Mouse (Mus musculus) forebrain, embryonic 10.5 days (tissue): ENCODE data around the gene Rasl11b. TPM values are rescaled to one million over a fixed set of nuclear protein-coding genes. Genes with fewer than 3 reads are reported as not detected.

Experiments used
- DNase-seq: peaks from one replicate; pipeline ENCODE4 v3.0.0-alpha.2; 2017; ENCODE audit warnings: low spot score; ENCODE audit errors: extremely low spot score
- H3K27ac ChIP-seq: fragments of 300-500 bp; sonication (generic); 2 replicates; pipeline ENCODE4 v1.5.1; 2016; ENCODE audit warnings: mild to moderate bottlenecking
- H3K27me3 ChIP-seq: fragments of 300-500 bp; sonication (generic); 2 replicates; pipeline ENCODE4 v1.6.1; 2016; ENCODE audit warnings: mild to moderate bottlenecking; ENCODE audit not compliant: poor library complexity, severe bottlenecking
- H3K36me3 ChIP-seq: fragments of 300-500 bp; sonication (generic); replicated peaks from 2 replicates; pipeline ENCODE4 v1.6.1; 2016; ENCODE audit warnings: mild to moderate bottlenecking, moderate library complexity
- H3K4me1 ChIP-seq: fragments of 300-500 bp; sonication (generic); 2 replicates; pipeline ENCODE4 v1.6.1; 2016
- H3K4me3 ChIP-seq: fragments of 300-500 bp; sonication (generic); 2 replicates; pipeline ENCODE4 v1.5.1; 2016; ENCODE audit warnings: mild to moderate bottlenecking, moderate library complexity
- H3K9me3 ChIP-seq: fragments of 300-500 bp; sonication (generic); 2 replicates; pipeline ENCODE4 v1.6.1; 2016; ENCODE audit warnings: mild to moderate bottlenecking, moderate library complexity
- WGBS: fragments of 180-500 bp; shearing (Covaris S2); methylation state at CpG from one replicate; pipeline ENCODE4 v1.1.7; 2016; 5-methylcytosine and 5-hydroxymethylcytosine counted together
- polyA plus RNA-seq: library from polyadenylated mRNA; unstranded; fragments of >200 nt; fragmentation: Nextera tagmentation; extraction: Ambion mirVana; gene quantifications from 2 replicates; pipeline ENCODE4 v1.2.1, GENCODE M21; 2016

Gene Rasl11b
- polyA plus RNA-seq, 1 experiment from 2014 or later: 27.5 TPM

GRCm38 (mm10) chr5:74166642-74167041 is 28.4 kb upstream of the Rasl11b start:
- no peak for DNase-seq
- no peak overlapping the region for H3K4me3 ChIP-seq
- H3K36me3 ChIP-seq: no peaks in the 10 kb centered on the region
- H3K27ac ChIP-seq: no peak overlapping the region
- no peaks in the 10 kb centered on the region for H3K27me3 ChIP-seq
- 91% methylated on average over 3 of the region's 3 CpGs for WGBS
- no peaks in the 10 kb centered on the region for H3K9me3 ChIP-seq
- H3K4me1 ChIP-seq: peaks cover 14% of the 10 kb centered on the region

- DNase-seq: no peak
- no peaks in the 10 kb centered on the region for H3K27me3 ChIP-seq
- H3K4me3 ChIP-seq: no peak overlapping the region
- peaks cover 17% of the 10 kb centered on the region for H3K4me1 ChIP-seq
- no peaks in the 10 kb centered on the region for H3K9me3 ChIP-seq
- no peak overlapping the region for H3K27ac ChIP-seq
- WGBS: 89% methylated on average over 3 of the region's 3 CpGs
- H3K36me3 ChIP-seq: no peaks in the 10 kb centered on the region
Measured at GRCm38 (mm10) chr5:74168085-74168484, 27.0 kb upstream of the Rasl11b start.

GRCm38 (mm10) chr5:74171768-74172167 is 23.3 kb upstream of the Rasl11b start:
- no peaks in the 10 kb centered on the region for H3K27me3 ChIP-seq
- DNase-seq: no peak
- H3K36me3 ChIP-seq: no peaks in the 10 kb centered on the region
- no peak overlapping the region for H3K4me3 ChIP-seq
- WGBS: 68% methylated on average over 9 of the region's 9 CpGs
- peak overlapping the region; percentile 76; the same call in 1 of the 2 replicates for H3K27ac ChIP-seq
- H3K4me1 ChIP-seq: peaks cover 42% of the 10 kb centered on the region
- no peaks in the 10 kb centered on the region for H3K9me3 ChIP-seq

DNA sequence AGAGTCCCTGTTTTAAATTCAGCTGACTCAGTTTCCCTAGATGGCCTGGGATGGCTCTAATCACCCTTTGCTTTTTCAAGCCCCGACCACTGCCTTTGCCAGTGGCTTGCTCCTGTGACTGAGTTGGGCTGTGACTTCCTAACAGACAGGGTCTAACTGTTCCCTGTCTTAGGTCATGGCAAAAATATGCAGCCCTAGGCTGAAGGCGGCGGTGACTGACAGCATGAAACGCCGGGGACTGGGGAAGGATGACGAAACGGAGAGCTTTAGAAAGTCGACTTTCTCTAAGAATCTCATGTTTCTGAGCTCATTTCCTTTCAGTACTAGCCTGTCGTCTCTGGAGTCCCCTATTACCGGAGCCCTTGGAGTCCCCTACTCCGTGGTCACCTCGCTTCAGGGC is 22.9 kb upstream of the Rasl11b start:
- Histone ChIP-seq H3K27me3 (no peaks in the 10 kb centered on the region), H3K4me1 (peaks cover 45% of the 10 kb centered on the region), H3K36me3 (no peaks in the 10 kb centered on the region), H3K4me3 (no peak overlapping the region), H3K9me3 (no peaks in the 10 kb centered on the region), H3K27ac (peak overlapping the region; percentile 76)
- peak; percentile 32 for DNase-seq
- WGBS: 71% methylated on average over 12 of the region's 12 CpGs

GRCm38 (mm10) chr5:74173162-74173844 is 21.8 kb upstream of the Rasl11b start:
- Histone ChIP-seq H3K4me3 (no peak overlapping the region), H3K36me3 (no peaks in the 10 kb centered on the region), H3K4me1 (peaks cover 46% of the 10 kb centered on the region), H3K27me3 (no peaks in the 10 kb centered on the region), H3K27ac (peak overlapping the region; percentile 76; the same call in 1 of the 2 replicates), H3K9me3 (no peaks in the 10 kb centered on the region)
- WGBS: 74% methylated on average over 18 of the region's 18 CpGs
- no peak for DNase-seq

DNA sequence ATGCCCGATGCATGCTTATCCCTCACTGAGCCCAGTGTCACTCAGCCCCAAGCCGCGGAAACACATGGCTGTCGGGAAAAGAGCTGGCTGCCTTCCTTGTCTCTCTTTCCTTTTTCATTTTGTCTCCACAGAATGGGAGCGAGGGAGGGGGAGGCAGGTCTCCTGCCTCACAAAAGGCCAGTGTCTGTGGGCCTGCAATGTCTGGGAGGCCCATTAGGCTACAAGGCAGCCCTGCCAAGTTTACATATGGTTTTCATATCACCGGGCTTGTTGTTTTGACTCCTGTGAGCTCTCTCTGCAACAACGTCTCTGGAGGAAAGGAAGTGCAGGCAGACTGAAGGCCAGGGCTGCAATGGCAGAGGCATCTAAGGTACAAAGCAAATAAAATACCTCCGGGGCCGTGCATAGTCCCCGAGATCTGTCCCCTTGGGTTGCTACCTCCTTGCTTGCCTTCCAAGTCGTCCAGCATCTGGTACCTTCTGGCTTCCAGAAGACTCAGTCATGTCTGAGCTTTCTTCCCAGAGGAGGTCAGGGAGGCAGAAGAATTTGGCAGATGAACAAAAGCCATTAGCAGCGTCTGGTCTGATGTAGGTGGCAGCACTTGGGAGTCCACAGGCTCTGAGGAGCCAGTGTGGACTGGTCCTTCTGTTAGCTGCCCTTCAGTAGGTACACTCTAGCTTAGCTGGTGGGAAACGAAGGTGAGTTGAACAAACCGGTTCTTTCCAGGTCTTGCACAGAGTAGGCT is 19.4 kb upstream of the Rasl11b start:
- Histone ChIP-seq H3K9me3 (no peaks in the 10 kb centered on the region), H3K27ac (peak overlapping the region; percentile 82), H3K4me3 (no peak overlapping the region), H3K4me1 (peaks cover 64% of the 10 kb centered on the region), H3K36me3 (no peaks in the 10 kb centered on the region), H3K27me3 (0 out of 2 replicates have a peak, but pooled peaks cover under 1% of the 10 kb centered on the region)
- WGBS: 58% methylated on average over 14 of the region's 14 CpGs
- DNase-seq: peak; percentile 37

DNA sequence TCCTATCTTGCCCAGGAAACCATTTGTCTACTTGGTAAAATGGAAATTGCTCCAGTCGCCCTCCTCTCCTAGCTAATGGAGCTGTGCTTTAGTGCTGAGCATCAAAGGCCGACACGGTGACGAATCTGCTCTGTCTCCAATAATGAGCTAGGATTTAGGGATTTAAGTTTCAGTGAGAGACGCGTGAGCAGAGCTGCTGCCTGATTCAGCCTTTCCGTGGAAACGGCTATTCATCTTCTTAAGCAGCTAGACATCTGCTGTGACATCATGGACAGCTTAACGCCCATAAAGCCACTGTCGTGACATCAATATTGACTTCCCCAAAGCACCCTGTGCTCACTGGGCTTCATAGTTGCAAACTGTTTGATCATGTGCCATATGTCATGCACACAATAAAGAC is 14.9 kb upstream of the Rasl11b start:
- peaks cover 52% of the 10 kb centered on the region for H3K4me1 ChIP-seq
- H3K27me3 ChIP-seq: 0 out of 2 replicates have a peak, but pooled peaks cover 7% of the 10 kb centered on the region
- no peak for DNase-seq
- 33% methylated on average over 10 of the region's 10 CpGs for WGBS
- no peak overlapping the region for H3K4me3 ChIP-seq
- no peaks in the 10 kb centered on the region for H3K36me3 ChIP-seq
- no peaks in the 10 kb centered on the region for H3K9me3 ChIP-seq
- no peak overlapping the region for H3K27ac ChIP-seq

DNA sequence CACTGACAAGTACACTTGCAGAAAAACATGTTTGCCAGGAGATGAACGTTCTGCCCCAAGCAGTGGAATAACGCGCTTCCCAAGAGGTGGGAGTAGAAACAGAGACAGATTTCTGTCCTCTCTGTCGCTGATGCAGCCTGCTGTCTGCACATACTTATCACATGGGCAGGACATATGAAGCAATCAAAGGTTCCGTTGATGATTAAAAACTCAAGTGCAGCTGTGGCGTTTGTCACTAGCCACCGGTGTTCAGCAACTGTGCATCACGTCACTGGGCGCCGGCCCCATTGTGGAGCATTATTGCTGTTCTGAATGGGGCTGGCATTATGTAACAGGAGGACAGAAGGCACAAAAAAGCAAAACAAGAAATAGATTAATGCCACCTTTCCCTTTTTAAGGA is 12.0 kb upstream of the Rasl11b start:
- DNase-seq: no peak
- peaks cover 32% of the 10 kb centered on the region for H3K4me1 ChIP-seq
- 81% methylated on average over 10 of the region's 10 CpGs for WGBS
- H3K4me3 ChIP-seq: no peak overlapping the region
- H3K9me3 ChIP-seq: no peaks in the 10 kb centered on the region
- 0 out of 2 replicates have a peak, but pooled peaks cover 7% of the 10 kb centered on the region for H3K27me3 ChIP-seq
- H3K27ac ChIP-seq: no peak overlapping the region
- H3K36me3 ChIP-seq: no peaks in the 10 kb centered on the region

GRCm38 (mm10) chr5:74184607-74185006 is 10.5 kb upstream of the Rasl11b start:
- H3K4me3 ChIP-seq: no peak overlapping the region
- H3K4me1 ChIP-seq: peaks cover 35% of the 10 kb centered on the region
- H3K9me3 ChIP-seq: no peaks in the 10 kb centered on the region
- H3K27me3 ChIP-seq: peaks cover 13% of the 10 kb centered on the region; the same call in 1 of the 2 replicates
- 87% methylated on average over 9 of the region's 9 CpGs for WGBS
- DNase-seq: no peak
- no peaks in the 10 kb centered on the region for H3K36me3 ChIP-seq
- peak overlapping the region; percentile 35; the same call in 1 of the 2 replicates for H3K27ac ChIP-seq

GRCm38 (mm10) chr5:74188076-74188475 is 7.0 kb upstream of the Rasl11b start:
- H3K9me3 ChIP-seq: no peaks in the 10 kb centered on the region
- peaks cover 34% of the 10 kb centered on the region for H3K4me1 ChIP-seq

GRCm38 (mm10) chr5:74188886-74189285 is 6.2 kb upstream of the Rasl11b start:
- Histone ChIP-seq H3K27ac (no peak overlapping the region), H3K4me1 (peaks cover 35% of the 10 kb centered on the region)
- 81% methylated on average over 8 of the region's 8 CpGs for WGBS

More at GRCm38 (mm10) chr5:74188076-74188475, 7.0 kb upstream of the Rasl11b start:
- no peaks in the 10 kb centered on the region for H3K36me3 ChIP-seq
- 92% methylated on average over 12 of the region's 12 CpGs for WGBS
- H3K27me3 ChIP-seq: peaks cover 39% of the 10 kb centered on the region
- DNase-seq: no peak
- no peak overlapping the region for H3K27ac ChIP-seq
- H3K4me3 ChIP-seq: no peak overlapping the region

GRCm38 (mm10) chr5:74189484-74190160 is 5.5 kb upstream of the Rasl11b start:
- Histone ChIP-seq H3K4me1 (peaks cover 39% of the 10 kb centered on the region), H3K27me3 (peaks cover 53% of the 10 kb centered on the region), H3K9me3 (no peaks in the 10 kb centered on the region), H3K27ac (peak overlapping the region; percentile 51; the same call in 1 of the 2 replicates), H3K4me3 (no peak overlapping the region), H3K36me3 (no peaks in the 10 kb centered on the region)
- WGBS: 42% methylated on average over 9 of the region's 9 CpGs
- DNase-seq: no peak

More at GRCm38 (mm10) chr5:74188886-74189285, 6.2 kb upstream of the Rasl11b start:
- no peak for DNase-seq
- peaks cover 47% of the 10 kb centered on the region for H3K27me3 ChIP-seq
- H3K36me3 ChIP-seq: no peaks in the 10 kb centered on the region
- H3K9me3 ChIP-seq: no peaks in the 10 kb centered on the region
- no peak overlapping the region for H3K4me3 ChIP-seq
